In the genomic region with DNA sequence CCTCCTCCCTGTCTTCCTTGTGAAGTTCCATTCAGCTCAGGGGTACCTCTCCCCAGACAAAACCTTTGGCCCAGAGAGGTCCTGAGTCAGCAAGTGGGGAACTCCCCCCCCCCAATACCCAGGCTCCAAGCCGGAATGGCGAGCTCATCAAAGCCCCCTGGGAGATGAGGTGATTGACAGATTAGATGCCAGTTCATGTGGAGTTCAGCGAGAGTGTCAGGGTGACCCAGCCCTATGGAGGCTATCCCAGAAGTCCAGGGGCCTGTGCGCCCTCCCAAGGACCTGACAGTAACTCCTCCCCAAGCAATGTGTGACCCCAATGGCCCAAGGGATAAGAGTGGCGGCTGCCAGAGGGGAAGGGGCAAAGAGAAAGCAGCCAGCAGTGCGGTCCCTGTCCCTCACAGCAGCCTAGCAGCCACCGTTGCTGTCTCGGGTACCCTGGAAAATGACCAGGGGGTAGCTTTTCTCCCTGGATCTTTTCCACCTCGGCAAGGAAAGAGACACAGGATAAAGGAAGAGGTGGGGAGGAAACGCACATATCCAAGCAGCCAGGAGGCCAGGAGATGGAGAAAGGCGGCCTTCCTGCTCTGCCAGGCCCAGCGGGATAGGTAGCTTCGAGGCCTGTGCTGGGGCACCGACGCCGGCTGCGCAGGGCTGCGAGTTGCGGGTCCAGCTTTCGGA, we compare ENCODE assay signal across 8 mouse cellular contexts. TPM values are rescaled to one million over a fixed set of nuclear protein-coding genes. Genes with fewer than 3 reads are reported as not detected.
DNase-seq lines count a peak whose midpoint lies in the region; ATAC-seq and TF ChIP-seq lines count a peak whose summit lies in the region.

No protein-coding gene starts in this region.

- no peak for DNase-seq in ES-E14 (ENCODE audit: low read depth, low spot score)
- DNase-seq in hindbrain, embryonic 10.5 days (ENCODE audit: low spot score) = no peak
- no peak for DNase-seq in midbrain, embryonic 10.5 days (ENCODE audit: low spot score)
- DNase-seq in frontal cortex, postnatal 14 days (ENCODE audit: low spot score in 2 of 2) = no peak
- no peak for DNase-seq in cerebellum, postnatal 36 days
- DNase-seq in thymus, postnatal 10 days (ENCODE audit: low spot score in 2 of 2) = no peak

- WGBS in hindbrain, embryonic 10.5 days = 7% methylated on average over 20 of the region's 20 CpGs
- WGBS in midbrain, embryonic 10.5 days = 9% methylated on average over 20 of the region's 20 CpGs

- in situ Hi-C loops in ES-E14 (cut with MboI; ENCODE audit: low sequenced_read_pairs in 2 of 2, unreplicated experiment in 2 of 2) = no loop called here

- H3K36me3 ChIP-seq in erythroblast, embryonic 14.5 days (ENCODE audit: control insufficient read depth) = no peaks in the 10 kb centered on the region
- H3K36me3 ChIP-seq in ES-E14 (ENCODE audit: control insufficient read depth, insufficient read depth, low read length, poor library complexity, severe bottlenecking) = no peaks in the 10 kb centered on the region
- H3K36me3 ChIP-seq in hindbrain, embryonic 10.5 days = no peaks in the 10 kb centered on the region
- H3K36me3 ChIP-seq in midbrain, embryonic 10.5 days = no peaks in the 10 kb centered on the region

- H3K4me3 ChIP-seq in erythroblast, embryonic 14.5 days (replicated peaks) = peak overlapping the region; percentile 15
- peak overlapping the region; percentile 64 for H3K4me3 ChIP-seq in ES-E14 (ENCODE audit: insufficient read depth in 1 of 2, low read depth in 1 of 2, low read length in 2 of 2, poor library complexity in 1 of 2, severe bottlenecking in 1 of 2)
- peak overlapping the region; percentile 45 for H3K4me3 ChIP-seq in hindbrain, embryonic 10.5 days
- H3K4me3 ChIP-seq in midbrain, embryonic 10.5 days = peak overlapping the region; percentile 51

- no peaks in the 10 kb centered on the region for H3K9me3 ChIP-seq in erythroblast, embryonic 14.5 days (ENCODE audit: control insufficient read depth, low read length)
- no peaks in the 10 kb centered on the region for H3K9me3 ChIP-seq in ES-E14 (ENCODE audit: control insufficient read depth, insufficient read depth, low read depth, low read length)
- no peaks in the 10 kb centered on the region for H3K9me3 ChIP-seq in hindbrain, embryonic 10.5 days
- H3K9me3 ChIP-seq in midbrain, embryonic 10.5 days (replicated peaks) = no peaks in the 10 kb centered on the region

- H3K27me3 ChIP-seq in erythroblast, embryonic 14.5 days (ENCODE audit: control insufficient read depth) = peaks cover 24% of the 10 kb centered on the region
- H3K27me3 ChIP-seq in hindbrain, embryonic 10.5 days (ENCODE audit: insufficient read depth, poor library complexity, severe bottlenecking) = peaks cover 45% of the 10 kb centered on the region
- H3K27me3 ChIP-seq in midbrain, embryonic 10.5 days (ENCODE audit: low read depth, poor library complexity, severe bottlenecking) = peaks cover 45% of the 10 kb centered on the region

- no peak for ATAC-seq in erythroblast, adult 5-6 weeks (replicated peaks; ENCODE audit: low FRiP score, poor library complexity, severe bottlenecking)

- H3K27ac ChIP-seq in ES-E14 (ENCODE audit: insufficient read depth, low read depth, low read length, poor library complexity, severe bottlenecking) = no peak overlapping the region
- peak overlapping the region; percentile 75; the same call in 1 of the 2 replicates for H3K27ac ChIP-seq in hindbrain, embryonic 10.5 days
- peak overlapping the region; percentile 57 for H3K27ac ChIP-seq in midbrain, embryonic 10.5 days (replicated peaks)

- H3K4me1 ChIP-seq in erythroblast, embryonic 14.5 days (ENCODE audit: control insufficient read depth) = peaks cover 14% of the 10 kb centered on the region
- peaks cover 0 to 6% of the 10 kb centered on the region in 2 experiments; a peak in 1 of 4 replicates for H3K4me1 ChIP-seq in ES-E14 (ENCODE audit: control insufficient read depth in 2 of 2, insufficient read depth in 2 of 2, low read length in 2 of 2, poor library complexity in 1 of 2)
- peaks cover 42% of the 10 kb centered on the region for H3K4me1 ChIP-seq in hindbrain, embryonic 10.5 days (replicated peaks)
- H3K4me1 ChIP-seq in midbrain, embryonic 10.5 days = peaks cover 28% of the 10 kb centered on the region

- peak overlapping the region; percentile 6 for H3K9ac ChIP-seq in ES-E14 (ENCODE audit: insufficient read depth, low read depth, low read length, poor library complexity, severe bottlenecking)

TF ChIP-seq in ES-E14, 5 proteins besides CTCF, POLR2A, EP300 and RAD21:
- TF ChIP-seq HCFC1 (IDR thresholded peaks at IDR 0.05; ENCODE audit: borderline replicate concordance, insufficient read depth, low read length) = no peak
- 0 out of 2 replicates have a peak, but pooled peaks have one; percentile 11 for TF ChIP-seq MAFK (IDR thresholded peaks at IDR 0.05; ENCODE audit: insufficient read depth, low read depth, low read length)
- TF ChIP-seq CHD2 (IDR thresholded peaks at IDR 0.05; ENCODE audit: low read depth, low read length) = no peak
- no peak for TF ChIP-seq ZNF384 (IDR thresholded peaks at IDR 0.05; ENCODE audit: low read depth, low read length)
- TF ChIP-seq ZC3H11A (IDR thresholded peaks at IDR 0.05; ENCODE audit: borderline replicate concordance, low read depth, low read length) = no peak
TF ChIP-seq in ES-E14: peak in this region for 1.

RNA-seq across cellular contexts. Expression of a gene that starts 0.6 kb away (rescaled TPM):
- 0.03 and 0.06 TPM in 2 replicates for polyA plus RNA-seq in erythroblast, embryonic 14.5 days (2012)
- total RNA-seq in erythroblast, adult 5-6 weeks (2015; ENCODE audit: low replicate concordance) = not detected in 2 replicates
- not detected in 2 replicates for total RNA-seq in erythroblast, adult 5-6 weeks (2017; ENCODE audit: low replicate concordance)
- 4.0 and 7.8 TPM in 2 replicates for total RNA-seq in ES-E14 (2012; rRNA removed)
- polyA plus RNA-seq in hindbrain, embryonic 10.5 days (2016; fragmentation: Nextera tagmentation; extraction: Ambion mirVana) = 3.7 and 3.8 TPM in 2 replicates
- 1.7 and 2.6 TPM in 2 replicates for polyA plus RNA-seq in midbrain, embryonic 10.5 days (2016; fragmentation: Nextera tagmentation; extraction: Ambion mirVana)

RNA-seq across cellular contexts. Expression of a gene that starts 27.1 kb away (rescaled TPM):
- not detected in 2 replicates for polyA plus RNA-seq in erythroblast, embryonic 14.5 days (2012)
- not detected in 2 replicates for total RNA-seq in erythroblast, adult 5-6 weeks (2015; ENCODE audit: low replicate concordance)
- total RNA-seq in erythroblast, adult 5-6 weeks (2017; ENCODE audit: low replicate concordance) = not detected in 2 replicates
- 3.0 and 6.9 TPM in 2 replicates for total RNA-seq in ES-E14 (2012; rRNA removed)
- 5.8 and 8.0 TPM in 2 replicates for polyA plus RNA-seq in hindbrain, embryonic 10.5 days (2016; fragmentation: Nextera tagmentation; extraction: Ambion mirVana)
- polyA plus RNA-seq in midbrain, embryonic 10.5 days (2016; fragmentation: Nextera tagmentation; extraction: Ambion mirVana) = 2.9 and 3.9 TPM in 2 replicates

RNA-seq across cellular contexts. Expression of a gene that starts 39.8 kb away (rescaled TPM):
- polyA plus RNA-seq in erythroblast, embryonic 14.5 days (2012) = 41.0 and 55.1 TPM in 2 replicates
- total RNA-seq in erythroblast, adult 5-6 weeks (2015; ENCODE audit: low replicate concordance) = 21.1 and 53.9 TPM in 2 replicates
- total RNA-seq in erythroblast, adult 5-6 weeks (2017; ENCODE audit: low replicate concordance) = 122 and 210 TPM in 2 replicates
- total RNA-seq in ES-E14 (2012; rRNA removed) = 85.3 and 98.8 TPM in 2 replicates
- polyA plus RNA-seq in hindbrain, embryonic 10.5 days (2016; fragmentation: Nextera tagmentation; extraction: Ambion mirVana) = 101 and 109 TPM in 2 replicates
- 110 and 111 TPM in 2 replicates for polyA plus RNA-seq in midbrain, embryonic 10.5 days (2016; fragmentation: Nextera tagmentation; extraction: Ambion mirVana)

RNA-seq across cellular contexts. Expression of a gene that starts 39.9 kb away (rescaled TPM):
- polyA plus RNA-seq in erythroblast, embryonic 14.5 days (2012) = 0.31 and 0.34 TPM in 2 replicates
- not detected in 2 replicates for total RNA-seq in erythroblast, adult 5-6 weeks (2015; ENCODE audit: low replicate concordance)
- total RNA-seq in erythroblast, adult 5-6 weeks (2017; ENCODE audit: low replicate concordance) = 1.3 and 3.1 TPM in 2 replicates
- 0.98 and 1.8 TPM in 2 replicates for total RNA-seq in ES-E14 (2012; rRNA removed)
- 3.8 and 4.7 TPM in 2 replicates for polyA plus RNA-seq in hindbrain, embryonic 10.5 days (2016; fragmentation: Nextera tagmentation; extraction: Ambion mirVana)
- polyA plus RNA-seq in midbrain, embryonic 10.5 days (2016; fragmentation: Nextera tagmentation; extraction: Ambion mirVana) = 2.3 and 3.5 TPM in 2 replicates
